Mouse (Mus musculus) mouse trophoblast stem cell (cell line): ENCODE measurements around the gene Phf19.

ENCODE experiments used
- in situ Hi-C, 2 experiments: fragments of 300-500 bp; cut with MseI, MboI; formaldehyde crosslinking; loops; 2 replicates in 1 of 2; 3 replicates in 1 of 2; pipeline ENCODE4 v1.15.1; 2025

The Phf19 gene

GRCm38 (mm10) chr2:34913218-34914068, at the start of gene Phf19:
Gene Phf19, minus strand, starts transcription at chr2:34914026.
- in situ Hi-C loops: no loop called here

- in situ Hi-C loops: no loop called here
These were observed 49.6 kb upstream of the Phf19 start for GRCm38 (mm10) chr2:34963371-34963956.

GRCm38 (mm10) chr2:34962893-34963292, 49.1 kb upstream of the Phf19 start:
- in situ Hi-C loops: no loop called here

GRCm38 (mm10) chr2:34962211-34962610, 48.4 kb upstream of the Phf19 start:
- in situ Hi-C loops: no loop called here

GRCm38 (mm10) chr2:34961481-34962036, 47.7 kb upstream of the Phf19 start, which contains the start of gene Traf1:
Gene Traf1, minus strand, starts transcription at chr2:34961772.
- in situ Hi-C loops: no loop called here

- in situ Hi-C loops: no loop called here
These were observed 47.1 kb upstream of the Phf19 start for GRCm38 (mm10) chr2:34960966-34961365.

GRCm38 (mm10) chr2:34960466-34960865, 46.6 kb upstream of the Phf19 start:
- in situ Hi-C loops: no loop called here

GRCm38 (mm10) chr2:34958582-34958981, 44.8 kb upstream of the Phf19 start:
- in situ Hi-C loops: no loop called here

GRCm38 (mm10) chr2:34958036-34958435, 44.2 kb upstream of the Phf19 start:
- in situ Hi-C loops: no loop called here

GRCm38 (mm10) chr2:34957405-34957804, 43.6 kb upstream of the Phf19 start:
- in situ Hi-C loops: no loop called here

- in situ Hi-C loops: no loop called here
These were observed 43.1 kb upstream of the Phf19 start for GRCm38 (mm10) chr2:34956941-34957340.

GRCm38 (mm10) chr2:34954344-34954743, 40.5 kb upstream of the Phf19 start:
- in situ Hi-C loops: no loop called here

- in situ Hi-C loops: no loop called here
These were observed 39.8 kb upstream of the Phf19 start for GRCm38 (mm10) chr2:34953547-34954116.

GRCm38 (mm10) chr2:34953018-34953417, 39.2 kb upstream of the Phf19 start:
- in situ Hi-C loops: no loop called here

- in situ Hi-C loops: no loop called here
These were observed 37.6 kb upstream of the Phf19 start for GRCm38 (mm10) chr2:34951469-34951868.

GRCm38 (mm10) chr2:34948622-34949021, 34.8 kb upstream of the Phf19 start:
- in situ Hi-C loops: no loop called here

GRCm38 (mm10) chr2:34946046-34946445, 32.2 kb upstream of the Phf19 start:
- in situ Hi-C loops: no loop called here

GRCm38 (mm10) chr2:34945580-34945979, 31.8 kb upstream of the Phf19 start:
- in situ Hi-C loops: no loop called here

- in situ Hi-C loops: no loop called here
These were observed 30.9 kb upstream of the Phf19 start for GRCm38 (mm10) chr2:34944761-34945160.

- in situ Hi-C loops: no loop called here
These were observed 29.8 kb upstream of the Phf19 start for GRCm38 (mm10) chr2:34943556-34944120.

- in situ Hi-C loops: no loop called here
These were observed 27.3 kb upstream of the Phf19 start for GRCm38 (mm10) chr2:34941061-34941675.

GRCm38 (mm10) chr2:34940246-34940645, 26.4 kb upstream of the Phf19 start:
- in situ Hi-C loops: no loop called here
